Mouse (Mus musculus) heart, adult 2 months (tissue): Measurements from ENCODE around the gene Arel1. TPM values are rescaled to one million over a fixed set of nuclear protein-coding genes. Genes with fewer than 3 reads are reported as not detected.

Source experiments
- DNase-seq, 2 experiments: peaks; one replicate each; pipeline ENCODE4 v3.0.0; 2021
- H3K27ac ChIP-seq: fragments of 200-600 bp; 2 replicates; pipeline ENCODE4 v1.8.1; 2022
- H3K27me3 ChIP-seq: fragments of 200-500 bp; 2 replicates; pipeline ENCODE4 v1.6.1; 2012; ENCODE audit warnings: mild to moderate bottlenecking, low read length, inconsistent platforms, mixed read lengths; ENCODE audit not compliant: control insufficient read depth, insufficient read depth
- H3K36me3 ChIP-seq: fragments of 200-500 bp; 2 replicates; pipeline ENCODE4 v1.6.1; 2012; ENCODE audit warnings: low read length, inconsistent platforms; ENCODE audit not compliant: control insufficient read depth, insufficient read depth
- H3K4me1 ChIP-seq: fragments of 200-500 bp; 2 replicates; pipeline ENCODE4 v1.6.1; 2011; ENCODE audit warnings: low read length; ENCODE audit not compliant: control insufficient read depth, insufficient read depth
- H3K4me3 ChIP-seq: fragments of 200-600 bp; 2 replicates; pipeline ENCODE4 v1.8.1; 2022
- H3K79me2 ChIP-seq: fragments of 200-500 bp; replicated peaks from 2 replicates; pipeline ENCODE4 v1.6.1; 2012; ENCODE audit warnings: mild to moderate bottlenecking, inconsistent platforms, low read length, moderate library complexity, mixed read lengths; ENCODE audit not compliant: control insufficient read depth, insufficient read depth
- H3K9ac ChIP-seq: fragments of 200-500 bp; 2 replicates; pipeline ENCODE4 v1.6.1; 2012; ENCODE audit warnings: low read depth, mild to moderate bottlenecking, control low read depth, inconsistent platforms, low read length, mixed read lengths
- CTCF ChIP-seq: fragments of 200-600 bp; IDR thresholded peaks from 2 replicates; pipeline ENCODE4 v1.8.1; 2022; ENCODE audit warnings: antibody characterized with exemption, mild to moderate bottlenecking, moderate library complexity
- EP300 ChIP-seq: fragments of 200-500 bp; IDR thresholded peaks from 2 replicates; pipeline ENCODE4 v1.6.1; 2011; ENCODE audit warnings: low read depth, low read length, control low read depth; ENCODE audit not compliant: insufficient read depth
- POLR2A ChIP-seq: fragments of 200-500 bp; IDR thresholded peaks from 2 replicates; pipeline ENCODE4 v1.6.1; 2011; ENCODE audit warnings: mild to moderate bottlenecking, low read depth, low read length, control low read depth; ENCODE audit not compliant: insufficient read depth
- WGBS: fragments of 180-500 bp; shearing (Covaris S2); methylation state at CpG from one replicate; pipeline ENCODE4 v1.1.7; 2018; 5-methylcytosine and 5-hydroxymethylcytosine counted together
- intact Hi-C: fragments of 180-260 bp; cut with DNase I; formaldehyde crosslinking; loops from one replicate; pipeline ENCODE4 v1.15.1; 2025
- polyA plus RNA-seq: library from polyadenylated mRNA; depleted of rRNA; stranded (reverse); fragments of >200 nt; gene quantifications from 2 replicates; pipeline ENCODE4 v1.2.3, GENCODE M21; 2012
- total RNA-seq, 2 experiments: library from RNA; stranded (reverse); gene quantifications; 2 replicates each; pipeline ENCODE4 v1.2.3; 2021

Gene Arel1
- total and polyA plus RNA-seq, 3 experiments: 29.5 to 45.2 (median 34.9) TPM

GRCm38 (mm10) chr12:84918809-84919208 lies 51.9 kb downstream of the Arel1 start:
- intact Hi-C loops: no loop called here
- 91% methylated on average over 6 of the region's 6 CpGs for WGBS
- no peaks in the 10 kb centered on the region for H3K79me2 ChIP-seq

GRCm38 (mm10) chr12:84917799-84918198 lies 52.9 kb downstream of the Arel1 start:
- intact Hi-C loops: no loop called here
- H3K36me3 ChIP-seq: peaks cover 12% of the 10 kb centered on the region; the same call in 1 of the 2 replicates

More at GRCm38 (mm10) chr12:84918809-84919208, 51.9 kb downstream of the Arel1 start:
- no peak overlapping the region for H3K4me3 ChIP-seq
- H3K4me1 ChIP-seq: no peaks in the 10 kb centered on the region
- H3K36me3 ChIP-seq: peaks cover 14% of the 10 kb centered on the region; the same call in 1 of the 2 replicates
- no peak overlapping the region for H3K27ac ChIP-seq
- no peak for DNase-seq
- no peak for TF ChIP-seq EP300
- no peak for TF ChIP-seq POLR2A
- no peak for TF ChIP-seq CTCF
- H3K27me3 ChIP-seq: no peaks in the 10 kb centered on the region
- H3K9ac ChIP-seq: no peak overlapping the region

GRCm38 (mm10) chr12:84914959-84915358 lies 55.7 kb downstream of the Arel1 start:
- no peak for TF ChIP-seq EP300
- no peak for TF ChIP-seq CTCF
- TF ChIP-seq POLR2A: no peak
- H3K4me1 ChIP-seq: no peaks in the 10 kb centered on the region
- H3K27me3 ChIP-seq: no peaks in the 10 kb centered on the region

More at GRCm38 (mm10) chr12:84917799-84918198, 52.9 kb downstream of the Arel1 start:
- H3K4me3 ChIP-seq: no peak overlapping the region
- H3K27me3 ChIP-seq: no peaks in the 10 kb centered on the region
- H3K9ac ChIP-seq: no peak overlapping the region
- H3K27ac ChIP-seq: no peak overlapping the region
- H3K4me1 ChIP-seq: no peaks in the 10 kb centered on the region
- TF ChIP-seq CTCF: no peak
- no peak for TF ChIP-seq EP300
- no peaks in the 10 kb centered on the region for H3K79me2 ChIP-seq
- DNase-seq: no peak
- WGBS: 43% methylated on average over 3 of the region's 3 CpGs

GRCm38 (mm10) chr12:84912652-84913104 lies 58.0 kb downstream of the Arel1 start:
- WGBS: 77% methylated on average over 4 of the region's 4 CpGs
- Histone ChIP-seq H3K27ac (no peak overlapping the region), H3K4me1 (peaks cover 2% of the 10 kb centered on the region), H3K27me3 (no peaks in the 10 kb centered on the region), H3K79me2 (no peaks in the 10 kb centered on the region), H3K9ac (no peak overlapping the region), H3K4me3 (no peak overlapping the region), H3K36me3 (no peaks in the 10 kb centered on the region)
- intact Hi-C loops: no loop called here
- no peak for DNase-seq
- TF ChIP-seq CTCF: no peak

More at GRCm38 (mm10) chr12:84914959-84915358, 55.7 kb downstream of the Arel1 start:
- intact Hi-C loops: no loop called here
- no peak overlapping the region for H3K27ac ChIP-seq
- no peak for DNase-seq
- H3K9ac ChIP-seq: no peak overlapping the region
- no peaks in the 10 kb centered on the region for H3K79me2 ChIP-seq
- 83% methylated on average over 5 of the region's 5 CpGs for WGBS
- no peaks in the 10 kb centered on the region for H3K36me3 ChIP-seq
- no peak overlapping the region for H3K4me3 ChIP-seq

- Histone ChIP-seq H3K79me2 (no peaks in the 10 kb centered on the region), H3K27me3 (no peaks in the 10 kb centered on the region), H3K27ac (no peak overlapping the region), H3K4me3 (no peak overlapping the region), H3K9ac (no peak overlapping the region), H3K4me1 (peaks cover 7% of the 10 kb centered on the region), H3K36me3 (no peaks in the 10 kb centered on the region)
- WGBS: 94% methylated on average over 2 of the region's 2 CpGs
- intact Hi-C loops: no loop called here
- DNase-seq: no peak
- TF ChIP-seq CTCF (no peak), EP300 (no peak), POLR2A (no peak)
These were observed 59.1 kb downstream of the Arel1 start for GRCm38 (mm10) chr12:84911640-84912039.

- no peak overlapping the region for H3K27ac ChIP-seq
- 88% methylated on average over 4 of the region's 4 CpGs for WGBS
- no peak overlapping the region for H3K4me3 ChIP-seq
- H3K27me3 ChIP-seq: no peaks in the 10 kb centered on the region
- intact Hi-C loops: no loop called here
- no peaks in the 10 kb centered on the region for H3K36me3 ChIP-seq
- no peak overlapping the region for H3K9ac ChIP-seq
- H3K79me2 ChIP-seq: no peaks in the 10 kb centered on the region
- no peak for TF ChIP-seq POLR2A
- no peak for TF ChIP-seq CTCF
- no peak for TF ChIP-seq EP300
- peaks cover 8% of the 10 kb centered on the region for H3K4me1 ChIP-seq
- DNase-seq: no peak
These were observed 60.6 kb downstream of the Arel1 start for GRCm38 (mm10) chr12:84910066-84910465.
